Mouse (Mus musculus) neural tube, embryonic 12.5 days (tissue): ENCODE measurements around the gene Tspan18. TPM values are rescaled to one million over a fixed set of nuclear protein-coding genes. Genes with fewer than 3 reads are reported as not detected.

Experiments used
- ATAC-seq: fragments of 200-750 bp; cut with Nextera tagmentation; 2 replicates; pipeline ENCODE4 v1.8.0; 2017; ENCODE audit warnings: low read depth, mild to moderate bottlenecking, moderate TSS enrichment, moderate library complexity; ENCODE audit not compliant: low FRiP score
- H3K27ac ChIP-seq: fragments of 300-500 bp; sonication (generic); 2 replicates; pipeline ENCODE4 v1.5.1; 2016
- H3K27me3 ChIP-seq: fragments of 300-500 bp; sonication (generic); replicated peaks from 2 replicates; pipeline ENCODE4 v1.6.1; 2016; ENCODE audit warnings: mild to moderate bottlenecking
- H3K36me3 ChIP-seq: fragments of 300-500 bp; sonication (generic); 2 replicates; pipeline ENCODE4 v1.6.1; 2016; ENCODE audit warnings: mild to moderate bottlenecking
- H3K4me1 ChIP-seq: fragments of 300-500 bp; sonication (generic); 2 replicates; pipeline ENCODE4 v1.6.1; 2016
- H3K4me2 ChIP-seq: fragments of 300-500 bp; sonication (generic); replicated peaks from 2 replicates; pipeline ENCODE4 v1.6.1; 2016; ENCODE audit warnings: mild to moderate bottlenecking
- H3K4me3 ChIP-seq: fragments of 300-500 bp; sonication (generic); 2 replicates; pipeline ENCODE4 v1.5.1; 2016
- H3K9ac ChIP-seq: fragments of 300-500 bp; sonication (generic); 2 replicates; pipeline ENCODE4 v1.6.1; 2016; ENCODE audit warnings: mild to moderate bottlenecking
- H3K9me3 ChIP-seq: fragments of 300-500 bp; sonication (generic); 2 replicates; pipeline ENCODE4 v1.6.1; 2016; ENCODE audit warnings: mild to moderate bottlenecking
- WGBS: fragments of 180-500 bp; shearing (Covaris S2); methylation state at CpG from one replicate; pipeline ENCODE4 v1.1.7; 2016; 5-methylcytosine and 5-hydroxymethylcytosine counted together
- polyA plus RNA-seq: library from polyadenylated mRNA; unstranded; fragments of >200 nt; fragmentation: Nextera tagmentation; extraction: Ambion mirVana; gene quantifications from 2 replicates; pipeline ENCODE4 v1.2.1, GENCODE M21; 2016

Gene Tspan18
- polyA plus RNA-seq, 1 experiment from 2014 or later: 53.9 TPM

GRCm38 (mm10) chr2:93309724-93310413 is 24.4 kb downstream of the Tspan18 start:
- Histone ChIP-seq H3K27ac (no peak overlapping the region), H3K4me2 (no peak overlapping the region), H3K4me3 (no peak overlapping the region), H3K36me3 (peaks cover 26% of the 10 kb centered on the region), H3K27me3 (no peaks in the 10 kb centered on the region), H3K9me3 (no peaks in the 10 kb centered on the region), H3K4me1 (peaks cover 54% of the 10 kb centered on the region), H3K9ac (no peak overlapping the region)
- 89% methylated on average over 14 of the region's 14 CpGs for WGBS
- no peak for ATAC-seq

DNA sequence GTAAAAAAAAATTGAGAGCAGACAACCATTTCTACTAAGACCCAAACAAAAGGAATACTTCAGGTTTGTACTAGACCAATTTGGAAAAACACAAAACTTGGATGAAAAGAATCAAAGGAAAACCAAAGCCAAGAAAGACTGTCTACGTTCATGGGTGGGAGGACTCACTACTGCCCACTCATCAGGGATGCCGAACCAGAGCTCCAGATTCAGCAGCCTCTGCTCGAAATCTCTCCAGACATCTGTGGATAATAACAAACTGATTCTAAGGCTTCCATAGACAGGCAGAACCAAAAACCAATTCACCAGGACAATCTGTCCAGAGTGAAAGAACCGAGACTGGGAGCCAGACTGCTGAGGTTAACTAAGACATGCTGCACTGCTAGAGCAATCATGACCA is 27.4 kb downstream of the Tspan18 start:
- Histone ChIP-seq H3K27me3 (no peaks in the 10 kb centered on the region), H3K27ac (no peak overlapping the region), H3K36me3 (peaks cover 22% of the 10 kb centered on the region), H3K4me2 (no peak overlapping the region), H3K9me3 (no peaks in the 10 kb centered on the region), H3K4me3 (no peak overlapping the region), H3K9ac (no peak overlapping the region), H3K4me1 (peaks cover 54% of the 10 kb centered on the region)
- no peak for ATAC-seq
- WGBS: 84% methylated on average over 4 of the region's 4 CpGs

DNA sequence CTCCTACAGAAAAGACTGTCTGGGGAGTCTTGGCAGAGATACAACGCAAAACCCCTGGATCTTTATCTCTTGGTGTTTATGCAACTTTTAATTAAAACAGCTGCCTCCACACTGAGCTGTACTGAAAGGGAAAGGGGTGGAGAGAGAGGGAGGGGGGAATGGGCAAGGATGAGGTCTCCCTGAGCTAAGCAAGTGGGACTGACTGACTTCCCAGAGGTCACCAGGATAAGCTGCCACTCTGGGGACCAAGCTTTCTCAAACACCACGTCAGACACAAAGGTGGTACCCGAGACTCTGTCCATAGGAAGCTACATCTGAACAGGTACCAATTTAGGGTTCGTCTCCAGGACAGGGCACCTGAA is 30.1 kb downstream of the Tspan18 start:
- Histone ChIP-seq H3K4me1 (peaks cover 40% of the 10 kb centered on the region), H3K36me3 (0 out of 2 replicates have a peak, but pooled peaks cover under 1% of the 10 kb centered on the region), H3K9me3 (no peaks in the 10 kb centered on the region), H3K4me2 (peak overlapping the region; percentile 10; the same call in 1 of the 2 replicates), H3K4me3 (no peak overlapping the region), H3K27ac (peak overlapping the region; percentile 68), H3K9ac (0 out of 2 replicates have a peak overlapping the region, but pooled peaks have one; percentile 21), H3K27me3 (no peaks in the 10 kb centered on the region)
- ATAC-seq: 0 out of 2 replicates have a peak, but pooled peaks have one; percentile 55
- 58% methylated on average over 4 of the region's 4 CpGs for WGBS

- peak; percentile 51; the same call in 1 of the 2 replicates for ATAC-seq
- Histone ChIP-seq H3K9ac (peak overlapping the region; percentile 21; the same call in 1 of the 2 replicates), H3K36me3 (0 out of 2 replicates have a peak, but pooled peaks cover 4% of the 10 kb centered on the region)
Observed at GRCm38 (mm10) chr2:93303585-93304272, 30.6 kb downstream of the Tspan18 start.

DNA sequence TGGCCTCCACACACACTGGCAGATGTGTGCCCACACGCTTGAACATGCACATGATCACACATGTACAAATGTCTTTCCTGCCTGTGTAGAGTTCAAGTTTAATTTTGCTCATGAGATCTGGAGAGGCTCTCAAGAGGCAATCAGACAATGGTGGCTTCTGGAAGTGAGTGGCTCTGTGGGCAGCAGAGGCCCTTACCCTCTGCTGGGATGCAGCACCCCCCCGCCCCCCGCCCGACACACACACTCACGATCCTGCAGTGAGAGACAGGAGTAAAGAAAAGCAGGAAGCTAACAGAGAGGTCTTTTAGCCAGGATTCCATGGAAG is 31.1 kb downstream of the Tspan18 start:
- peaks cover 33% of the 10 kb centered on the region for H3K4me1 ChIP-seq
- H3K27ac ChIP-seq: peak overlapping the region; percentile 68; the same call in 1 of the 2 replicates
- no peak overlapping the region for H3K4me3 ChIP-seq
- H3K9me3 ChIP-seq: no peaks in the 10 kb centered on the region
- 26% methylated on average over 5 of the region's 5 CpGs for WGBS
- no peak overlapping the region for H3K9ac ChIP-seq
- peak overlapping the region; percentile 10; the same call in 1 of the 2 replicates for H3K4me2 ChIP-seq
- ATAC-seq: peak; percentile 45; the same call in 1 of the 2 replicates
- peaks cover 8% of the 10 kb centered on the region; the same call in 1 of the 2 replicates for H3K36me3 ChIP-seq
- H3K27me3 ChIP-seq: no peaks in the 10 kb centered on the region

More at GRCm38 (mm10) chr2:93303585-93304272, 30.6 kb downstream of the Tspan18 start:
- 17% methylated on average over 16 of the region's 16 CpGs for WGBS
- peak overlapping the region; percentile 68 for H3K27ac ChIP-seq
- peaks cover 35% of the 10 kb centered on the region for H3K4me1 ChIP-seq
- H3K9me3 ChIP-seq: no peaks in the 10 kb centered on the region
- H3K4me3 ChIP-seq: no peak overlapping the region
- no peaks in the 10 kb centered on the region for H3K27me3 ChIP-seq
- H3K4me2 ChIP-seq: peak overlapping the region; percentile 10; the same call in 1 of the 2 replicates

DNA sequence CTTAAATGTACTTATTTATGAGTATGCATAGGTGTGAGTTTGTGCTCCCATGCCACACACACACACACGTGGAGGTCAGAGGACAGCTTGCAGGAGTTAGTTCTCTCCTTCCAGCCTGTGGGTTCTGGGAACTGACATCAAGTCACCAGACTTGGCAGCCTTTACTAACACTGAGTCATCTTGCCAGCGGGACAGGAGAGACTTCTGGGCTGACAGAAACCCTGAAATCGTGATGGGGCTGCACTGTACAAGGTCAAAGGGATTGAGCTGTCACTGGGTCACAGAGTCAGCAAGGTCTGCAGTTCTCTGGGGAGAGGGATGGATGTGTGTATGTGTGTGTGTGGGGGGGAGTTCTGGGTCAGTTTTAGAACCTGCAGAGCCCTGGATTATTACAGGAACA is 36.6 kb downstream of the Tspan18 start:
- no peak overlapping the region for H3K4me2 ChIP-seq
- H3K27me3 ChIP-seq: no peaks in the 10 kb centered on the region
- WGBS: 83% methylated on average over 3 of the region's 3 CpGs
- H3K9me3 ChIP-seq: 0 out of 2 replicates have a peak, but pooled peaks cover 3% of the 10 kb centered on the region
- peaks cover 29% of the 10 kb centered on the region for H3K36me3 ChIP-seq
- no peak overlapping the region for H3K27ac ChIP-seq
- no peak overlapping the region for H3K9ac ChIP-seq
- no peak for ATAC-seq
- H3K4me3 ChIP-seq: no peak overlapping the region
- H3K4me1 ChIP-seq: no peaks in the 10 kb centered on the region

- Histone ChIP-seq H3K9ac (no peak overlapping the region), H3K27me3 (no peaks in the 10 kb centered on the region), H3K9me3 (0 out of 2 replicates have a peak, but pooled peaks cover 3% of the 10 kb centered on the region), H3K4me1 (peaks cover 58% of the 10 kb centered on the region), H3K27ac (peak overlapping the region; percentile 58), H3K36me3 (peaks cover 14% of the 10 kb centered on the region), H3K4me2 (peak overlapping the region; percentile 15; the same call in 1 of the 2 replicates), H3K4me3 (no peak overlapping the region)
- peak; percentile 45 for ATAC-seq
- 30% methylated on average over 13 of the region's 13 CpGs for WGBS
Observed at GRCm38 (mm10) chr2:93291186-93291926, 42.9 kb downstream of the Tspan18 start.

- peak; percentile 12; the same call in 1 of the 2 replicates for ATAC-seq
- WGBS: 20% methylated on average over 7 of the region's 7 CpGs
- Histone ChIP-seq H3K27me3 (no peaks in the 10 kb centered on the region), H3K36me3 (peaks cover 14% of the 10 kb centered on the region), H3K4me1 (peaks cover 67% of the 10 kb centered on the region), H3K9me3 (0 out of 2 replicates have a peak, but pooled peaks cover 3% of the 10 kb centered on the region), H3K4me3 (no peak overlapping the region), H3K9ac (no peak overlapping the region), H3K27ac (peak overlapping the region; percentile 58), H3K4me2 (no peak overlapping the region; the same call in 1 of the 2 replicates)
Observed at GRCm38 (mm10) chr2:93290345-93291118, 43.8 kb downstream of the Tspan18 start.

- ATAC-seq: no peak
- 71% methylated on average over 10 of the region's 10 CpGs for WGBS
- Histone ChIP-seq H3K4me1 (peaks cover 80% of the 10 kb centered on the region), H3K4me3 (no peak overlapping the region), H3K36me3 (peaks cover 10% of the 10 kb centered on the region), H3K27me3 (no peaks in the 10 kb centered on the region), H3K9ac (no peak overlapping the region), H3K9me3 (0 out of 2 replicates have a peak, but pooled peaks cover 3% of the 10 kb centered on the region), H3K27ac (no peak overlapping the region), H3K4me2 (no peak overlapping the region)
Observed at GRCm38 (mm10) chr2:93289161-93289560, 45.1 kb downstream of the Tspan18 start.

GRCm38 (mm10) chr2:93287348-93287747 is 47.0 kb downstream of the Tspan18 start:
- no peaks in the 10 kb centered on the region for H3K27me3 ChIP-seq
- 36% methylated on average over 4 of the region's 4 CpGs for WGBS
- H3K27ac ChIP-seq: peak overlapping the region; percentile 58
- ATAC-seq: no peak
- H3K4me1 ChIP-seq: peaks cover 97% of the 10 kb centered on the region
- H3K4me3 ChIP-seq: no peak overlapping the region
- 0 out of 2 replicates have a peak overlapping the region, but pooled peaks have one; percentile 13 for H3K9ac ChIP-seq
- no peaks in the 10 kb centered on the region; the same call in 1 of the 2 replicates for H3K36me3 ChIP-seq
- H3K9me3 ChIP-seq: no peaks in the 10 kb centered on the region
- 0 out of 2 replicates have a peak overlapping the region, but pooled peaks have one; percentile 1 for H3K4me2 ChIP-seq

- Histone ChIP-seq H3K27me3 (no peaks in the 10 kb centered on the region), H3K4me1 (peaks cover 93% of the 10 kb centered on the region), H3K36me3 (no peaks in the 10 kb centered on the region; the same call in 1 of the 2 replicates), H3K9ac (0 out of 2 replicates have a peak overlapping the region, but pooled peaks have one; percentile 13), H3K4me2 (0 out of 2 replicates have a peak overlapping the region, but pooled peaks have one; percentile 1), H3K27ac (peak overlapping the region; percentile 54), H3K4me3 (no peak overlapping the region), H3K9me3 (no peaks in the 10 kb centered on the region)
- 70% methylated on average over 4 of the region's 4 CpGs for WGBS
- ATAC-seq: no peak
Observed at GRCm38 (mm10) chr2:93286742-93287141, 47.6 kb downstream of the Tspan18 start.
